Mouse (Mus musculus): ENCODE measurements around the gene Npc1l1. TPM values are rescaled to one million over a fixed set of nuclear protein-coding genes. Genes with fewer than 3 reads are reported as not detected.

The Npc1l1 gene
- polyA plus RNA-seq, 1 experiment from 2014 or later: not detected

DNA sequence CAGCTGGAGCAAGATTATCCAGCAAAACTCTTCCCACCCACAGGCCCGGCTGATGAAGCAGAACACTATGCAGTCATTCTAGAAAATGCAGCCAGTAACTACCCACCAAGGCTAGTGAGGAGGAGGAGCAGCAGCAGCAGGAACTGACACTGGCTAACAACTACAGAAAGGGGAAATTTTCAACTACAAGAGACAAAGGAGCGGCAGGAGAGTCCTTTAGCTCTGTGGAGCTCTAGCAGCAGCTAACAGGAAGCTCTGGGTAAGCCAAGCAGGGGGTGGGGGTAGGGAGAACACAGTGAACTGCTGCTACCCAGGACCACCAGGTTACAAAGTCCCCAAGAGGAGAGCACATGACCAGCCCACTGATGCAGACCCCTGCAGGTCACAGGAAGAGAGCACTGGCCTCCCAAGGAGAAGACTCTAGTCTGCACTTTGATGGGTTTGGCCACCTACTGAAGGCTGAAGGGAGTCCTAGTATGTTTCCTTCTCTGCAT is 51.2 kb downstream of the Npc1l1 start:
- no peaks in the 10 kb centered on the region for H3K36me3 ChIP-seq
- H3K9me3 ChIP-seq (replicated peaks): no peaks in the 10 kb centered on the region
- H3K27me3 ChIP-seq: no peaks in the 10 kb centered on the region
- ATAC-seq (replicated peaks; ENCODE audit: insufficient number of reproducible peaks, insufficient read depth, low FRiP score, low read depth): 0 out of 2 replicates have a peak, but pooled peaks have one; percentile 16
- H3K27ac ChIP-seq: peak overlapping the region; percentile 64
- H3K9ac ChIP-seq: no peak overlapping the region
- H3K4me1 ChIP-seq (replicated peaks): peaks cover 57% of the 10 kb centered on the region
- H3K4me2 ChIP-seq: no peak overlapping the region
- 42% methylated on average over 2 of the region's 2 CpGs for WGBS
- no peak overlapping the region for H3K4me3 ChIP-seq

DNA sequence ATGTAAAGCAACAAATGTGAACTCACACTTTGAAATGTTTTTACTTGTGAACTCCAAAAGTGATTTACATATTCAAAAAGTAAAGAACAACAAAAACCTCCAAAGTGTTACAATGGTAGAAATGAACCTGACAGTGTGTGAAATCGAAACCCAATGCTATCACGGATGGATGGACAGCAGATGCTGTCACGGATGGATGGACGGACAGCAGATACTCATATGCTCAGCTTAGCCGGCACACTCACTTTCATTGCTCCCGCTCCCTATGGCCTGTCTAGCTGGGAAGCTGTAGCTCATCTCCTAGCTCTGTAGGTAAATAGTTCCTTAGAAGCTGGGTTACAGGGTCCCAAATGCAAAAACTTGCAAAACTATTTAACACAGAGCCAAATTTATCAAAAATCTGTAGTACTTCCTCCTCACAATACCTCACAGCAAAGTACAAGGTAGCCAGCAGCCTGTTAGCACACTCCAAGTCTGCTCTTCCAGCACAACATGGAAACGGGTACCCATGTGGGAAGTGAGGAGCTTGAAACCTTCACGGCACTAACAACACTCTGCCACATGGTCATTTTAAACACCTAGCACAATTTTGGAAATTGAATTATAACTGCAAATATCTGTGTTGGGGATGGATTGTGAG is 52.0 kb downstream of the Npc1l1 start:
- ATAC-seq (replicated peaks; ENCODE audit: insufficient number of reproducible peaks, insufficient read depth, low FRiP score, low read depth): no peak
- Histone ChIP-seq H3K4me3 (no peak overlapping the region), H3K36me3 (no peaks in the 10 kb centered on the region), H3K9ac (no peak overlapping the region), H3K4me1 (replicated peaks) (peaks cover 53% of the 10 kb centered on the region), H3K27me3 (no peaks in the 10 kb centered on the region), H3K9me3 (replicated peaks) (no peaks in the 10 kb centered on the region), H3K27ac (peak overlapping the region; percentile 64; the same call in 1 of the 2 replicates), H3K4me2 (no peak overlapping the region)
- 77% methylated on average over 8 of the region's 8 CpGs for WGBS

DNA sequence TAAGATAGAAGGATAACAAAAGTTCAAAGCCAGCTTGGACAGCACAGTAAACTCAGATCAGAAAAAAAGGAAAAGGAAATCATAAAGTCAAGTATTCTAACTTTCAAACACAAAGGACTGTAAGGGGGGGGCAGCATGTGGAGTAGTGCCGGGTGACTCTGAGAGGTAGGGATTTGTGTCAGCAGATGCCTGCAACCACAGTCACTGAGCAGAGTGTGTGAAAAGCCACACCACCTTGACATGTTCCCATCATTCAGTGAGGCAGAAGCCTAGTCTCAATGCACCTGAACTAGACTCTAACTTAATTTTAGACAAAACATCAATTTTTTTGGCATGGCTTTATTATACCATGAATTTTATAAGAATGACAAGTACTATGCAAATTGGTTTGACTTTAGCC is 54.4 kb downstream of the Npc1l1 start:
- no peaks in the 10 kb centered on the region for H3K27me3 ChIP-seq
- no peak for ATAC-seq (replicated peaks; ENCODE audit: insufficient number of reproducible peaks, insufficient read depth, low FRiP score, low read depth)
- H3K4me1 ChIP-seq (replicated peaks): peaks cover 47% of the 10 kb centered on the region
- peak overlapping the region; percentile 74 for H3K27ac ChIP-seq
- H3K9ac ChIP-seq: no peak overlapping the region
- H3K36me3 ChIP-seq: no peaks in the 10 kb centered on the region
- H3K9me3 ChIP-seq (replicated peaks): no peaks in the 10 kb centered on the region
- WGBS: 33% methylated on average over 1 of the region's 1 CpGs
- no peak overlapping the region for H3K4me2 ChIP-seq
- H3K4me3 ChIP-seq: no peak overlapping the region

DNA sequence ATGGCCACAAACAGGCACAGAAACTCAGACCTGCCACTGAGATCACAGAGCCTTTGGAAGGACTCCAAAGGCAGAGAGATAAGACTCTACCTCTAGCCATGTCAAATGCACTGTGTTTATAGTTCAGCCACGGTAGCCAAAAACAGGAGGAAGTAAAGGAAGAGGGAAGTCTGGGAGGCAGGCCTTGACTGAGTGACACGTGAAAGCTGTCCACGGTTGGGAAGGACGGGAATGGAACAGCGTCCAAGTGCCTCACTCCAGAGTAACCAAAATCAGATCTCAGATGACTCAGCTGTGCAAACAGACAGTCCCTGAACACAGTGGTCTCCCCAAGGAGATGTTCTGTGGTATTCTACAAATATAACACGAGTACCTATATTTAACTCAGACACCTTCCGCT is 55.2 kb downstream of the Npc1l1 start:
- H3K4me1 ChIP-seq (replicated peaks): peaks cover 40% of the 10 kb centered on the region
- H3K9me3 ChIP-seq (replicated peaks): no peaks in the 10 kb centered on the region
- no peak overlapping the region for H3K9ac ChIP-seq
- H3K27me3 ChIP-seq: no peaks in the 10 kb centered on the region
- H3K4me2 ChIP-seq: peak overlapping the region; percentile 40
- H3K27ac ChIP-seq: peak overlapping the region; percentile 74
- no peaks in the 10 kb centered on the region for H3K36me3 ChIP-seq
- no peak overlapping the region for H3K4me3 ChIP-seq
- peak; percentile 83 for ATAC-seq (replicated peaks; ENCODE audit: insufficient number of reproducible peaks, insufficient read depth, low FRiP score, low read depth)
- WGBS: 9% methylated on average over 7 of the region's 7 CpGs

DNA sequence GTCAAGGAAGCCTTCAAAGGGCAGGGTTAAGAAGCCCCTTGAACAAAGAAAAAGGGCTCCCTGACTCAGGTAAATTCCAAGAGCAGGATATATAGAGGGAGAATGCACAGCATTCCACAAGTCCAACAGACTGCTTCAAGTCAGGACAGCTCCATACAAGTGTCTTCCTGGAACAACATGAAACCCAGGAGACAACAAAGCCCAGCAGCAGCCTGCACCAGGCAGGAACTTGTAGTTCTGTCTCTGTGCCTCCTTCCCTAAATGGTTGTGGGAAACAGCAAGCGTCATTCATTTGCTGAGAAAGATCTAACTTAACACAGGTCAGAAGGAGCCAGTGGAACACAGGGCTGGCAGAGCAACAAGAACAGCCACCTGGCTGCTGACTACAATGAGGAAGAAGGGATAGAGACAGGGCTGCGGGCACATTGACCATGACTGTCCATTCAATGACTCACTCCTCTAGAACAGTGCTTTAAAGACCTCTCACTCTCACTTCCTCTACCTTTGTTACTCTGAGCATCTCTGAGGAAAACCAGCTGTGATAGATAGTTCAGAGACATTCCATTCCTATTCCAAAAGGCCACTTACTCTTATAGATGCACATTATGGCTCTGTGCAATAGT is 60.8 kb downstream of the Npc1l1 start:
- no peak for ATAC-seq (replicated peaks; ENCODE audit: insufficient number of reproducible peaks, insufficient read depth, low FRiP score, low read depth)
- Histone ChIP-seq H3K4me1 (replicated peaks) (peaks cover 9% of the 10 kb centered on the region), H3K27me3 (no peaks in the 10 kb centered on the region), H3K9me3 (replicated peaks) (no peaks in the 10 kb centered on the region), H3K36me3 (no peaks in the 10 kb centered on the region), H3K27ac (no peak overlapping the region), H3K4me2 (no peak overlapping the region), H3K9ac (no peak overlapping the region), H3K4me3 (no peak overlapping the region)
- 61% methylated on average over 2 of the region's 2 CpGs for WGBS

DNA sequence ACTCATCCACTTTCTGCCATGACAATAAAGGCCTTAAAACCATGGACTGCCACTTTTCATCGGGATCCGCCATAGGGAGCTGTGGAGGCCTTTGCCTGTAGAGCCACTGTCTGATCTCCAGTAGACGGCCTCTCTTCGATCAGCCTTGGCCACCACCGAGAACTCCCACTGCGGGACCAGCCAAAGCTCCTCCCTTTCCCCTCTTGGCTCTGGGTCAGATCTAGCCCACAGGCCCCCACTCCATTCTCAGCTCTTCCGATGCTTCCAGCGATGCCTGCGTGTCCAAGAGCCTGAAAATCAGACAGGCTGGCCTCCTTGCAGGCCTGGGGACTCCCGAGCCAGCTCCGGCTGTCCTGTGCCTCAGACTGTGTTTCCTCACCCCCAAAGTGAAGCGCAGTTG is 63.6 kb downstream of the Npc1l1 start:
- Histone ChIP-seq H3K9ac (no peak overlapping the region), H3K9me3 (replicated peaks) (no peaks in the 10 kb centered on the region), H3K27me3 (no peaks in the 10 kb centered on the region), H3K4me3 (no peak overlapping the region), H3K27ac (no peak overlapping the region), H3K4me2 (no peak overlapping the region), H3K36me3 (no peaks in the 10 kb centered on the region), H3K4me1 (replicated peaks) (0 out of 2 replicates have a peak, but pooled peaks cover 9% of the 10 kb centered on the region)
- 85% methylated on average over 12 of the region's 12 CpGs for whole genome bisulfite sequencing
- ATAC-seq (replicated peaks; ENCODE audit: insufficient number of reproducible peaks, insufficient read depth, low FRiP score, low read depth): no peak

DNA sequence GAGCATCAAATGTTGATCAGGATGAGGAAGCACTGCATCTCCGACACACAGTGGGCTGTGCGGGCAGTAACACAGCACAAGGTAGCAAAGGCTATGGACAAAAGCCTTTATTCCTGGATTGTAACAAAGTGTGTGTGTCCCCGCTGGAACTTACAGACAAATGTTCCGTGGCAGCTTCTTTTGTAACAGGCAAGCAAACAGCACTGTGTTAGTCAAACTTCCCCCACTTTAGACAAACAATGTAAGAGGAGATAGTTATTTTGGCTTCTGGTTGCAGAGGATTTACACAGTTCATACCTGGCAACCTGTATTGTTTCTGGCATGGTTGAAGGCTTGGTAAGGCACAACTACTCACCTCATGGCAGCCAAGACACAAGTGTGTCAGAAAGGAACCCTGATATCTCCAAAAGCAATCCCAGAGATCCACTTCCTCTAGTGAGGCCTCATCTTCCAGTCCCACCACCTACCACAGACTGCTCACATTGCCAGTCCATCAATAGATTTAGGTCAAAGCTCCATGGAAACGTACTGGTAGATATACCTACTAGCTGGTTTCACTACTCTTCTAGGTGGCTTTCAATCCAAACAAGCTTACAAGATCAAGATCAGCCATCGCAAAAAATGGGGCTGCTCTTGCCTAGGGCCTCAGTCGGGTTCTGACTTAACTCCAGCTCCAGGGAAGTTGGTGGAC is 64.4 kb downstream of the Npc1l1 start:
- 91% methylated on average over 7 of the region's 7 CpGs for WGBS
- no peak overlapping the region for H3K9ac ChIP-seq
- H3K4me3 ChIP-seq: no peak overlapping the region
- ATAC-seq (replicated peaks; ENCODE audit: insufficient number of reproducible peaks, insufficient read depth, low FRiP score, low read depth): no peak
- no peaks in the 10 kb centered on the region for H3K27me3 ChIP-seq
- no peak overlapping the region for H3K4me2 ChIP-seq
- H3K4me1 ChIP-seq (replicated peaks): peaks cover 12% of the 10 kb centered on the region; the same call in 1 of the 2 replicates
- H3K36me3 ChIP-seq: no peaks in the 10 kb centered on the region
- H3K27ac ChIP-seq: no peak overlapping the region
- no peaks in the 10 kb centered on the region for H3K9me3 ChIP-seq (replicated peaks)

DNA sequence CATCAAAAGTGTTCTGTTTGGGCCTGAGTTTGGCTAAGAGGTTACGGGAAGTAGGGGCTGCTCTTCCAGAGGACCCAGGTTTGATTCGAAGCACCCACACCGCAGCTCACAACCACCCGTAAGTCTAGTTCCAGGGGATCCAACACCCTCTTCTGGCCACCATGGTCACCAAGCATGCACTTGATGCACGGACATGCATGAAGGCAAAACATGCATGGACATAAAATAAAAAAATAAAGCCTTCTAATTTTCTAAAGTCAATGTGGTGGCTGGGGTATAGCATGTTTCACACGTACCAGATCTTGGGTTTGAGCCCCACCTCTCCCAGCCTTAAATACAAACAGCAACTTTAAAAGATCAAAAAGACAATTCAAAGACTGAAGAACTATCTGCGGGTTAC is 65.2 kb downstream of the Npc1l1 start:
- Histone ChIP-seq H3K4me3 (no peak overlapping the region), H3K27me3 (no peaks in the 10 kb centered on the region), H3K27ac (no peak overlapping the region), H3K9me3 (replicated peaks) (no peaks in the 10 kb centered on the region), H3K9ac (no peak overlapping the region), H3K36me3 (no peaks in the 10 kb centered on the region), H3K4me1 (replicated peaks) (peaks cover 12% of the 10 kb centered on the region; the same call in 1 of the 2 replicates), H3K4me2 (no peak overlapping the region)
- WGBS: 88% methylated on average over 7 of the region's 7 CpGs
- no peak for ATAC-seq (replicated peaks; ENCODE audit: insufficient number of reproducible peaks, insufficient read depth, low FRiP score, low read depth)

DNA sequence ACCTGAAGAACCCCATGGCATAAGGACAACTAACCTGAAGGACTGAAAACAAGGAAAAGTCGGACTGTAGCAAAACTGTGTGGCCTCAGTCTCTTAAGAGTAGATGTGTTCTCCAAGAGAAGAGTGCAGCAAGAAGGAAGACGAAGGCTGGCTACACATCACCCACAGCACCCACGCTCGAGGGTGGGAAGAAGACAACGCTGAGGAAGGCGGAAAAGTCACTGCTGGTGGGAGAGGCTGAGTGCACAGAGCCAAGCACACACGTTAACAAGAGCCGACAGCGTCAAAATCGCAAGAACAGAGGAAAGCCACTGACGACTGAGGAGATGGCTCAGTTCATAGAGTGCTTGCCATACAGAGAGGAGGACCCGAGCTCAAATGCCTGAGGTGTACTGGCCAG is 66.2 kb downstream of the Npc1l1 start:
- H3K9ac ChIP-seq: no peak overlapping the region
- WGBS: 86% methylated on average over 12 of the region's 12 CpGs
- no peak overlapping the region for H3K4me3 ChIP-seq
- no peaks in the 10 kb centered on the region for H3K9me3 ChIP-seq (replicated peaks)
- peaks cover 12% of the 10 kb centered on the region; the same call in 1 of the 2 replicates for H3K4me1 ChIP-seq (replicated peaks)
- no peaks in the 10 kb centered on the region for H3K27me3 ChIP-seq
- H3K4me2 ChIP-seq: no peak overlapping the region
- ATAC-seq (replicated peaks; ENCODE audit: insufficient number of reproducible peaks, insufficient read depth, low FRiP score, low read depth): no peak
- no peak overlapping the region for H3K27ac ChIP-seq
- H3K36me3 ChIP-seq: no peaks in the 10 kb centered on the region

DNA sequence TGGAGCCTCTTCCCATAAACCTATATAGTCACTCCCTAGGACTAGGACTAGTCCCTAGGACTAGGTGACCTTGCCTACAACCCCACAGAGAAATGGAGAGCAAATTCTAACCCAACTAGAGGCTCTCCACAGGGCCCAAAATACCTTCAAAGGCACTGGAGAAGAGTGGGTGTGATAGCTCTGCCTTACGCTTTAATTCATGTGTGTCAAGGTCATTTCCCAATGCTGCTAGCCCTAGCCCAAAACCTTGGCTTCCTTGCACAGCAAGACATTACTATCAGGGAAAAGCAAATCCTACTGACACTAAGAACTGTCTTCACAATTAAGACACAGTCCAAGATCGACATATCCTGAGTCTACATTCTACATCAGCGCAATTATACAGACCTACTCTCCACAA is 66.9 kb downstream of the Npc1l1 start:
- no peaks in the 10 kb centered on the region for H3K9me3 ChIP-seq (replicated peaks)
- H3K4me1 ChIP-seq (replicated peaks): peaks cover 9% of the 10 kb centered on the region; the same call in 1 of the 2 replicates
- no peaks in the 10 kb centered on the region for H3K27me3 ChIP-seq
- whole genome bisulfite sequencing: 79% methylated on average over 3 of the region's 3 CpGs
- H3K36me3 ChIP-seq: no peaks in the 10 kb centered on the region
- no peak for ATAC-seq (replicated peaks; ENCODE audit: insufficient number of reproducible peaks, insufficient read depth, low FRiP score, low read depth)
- no peak overlapping the region for H3K27ac ChIP-seq
- no peak overlapping the region for H3K4me3 ChIP-seq
- H3K4me2 ChIP-seq: no peak overlapping the region
- no peak overlapping the region for H3K9ac ChIP-seq

DNA sequence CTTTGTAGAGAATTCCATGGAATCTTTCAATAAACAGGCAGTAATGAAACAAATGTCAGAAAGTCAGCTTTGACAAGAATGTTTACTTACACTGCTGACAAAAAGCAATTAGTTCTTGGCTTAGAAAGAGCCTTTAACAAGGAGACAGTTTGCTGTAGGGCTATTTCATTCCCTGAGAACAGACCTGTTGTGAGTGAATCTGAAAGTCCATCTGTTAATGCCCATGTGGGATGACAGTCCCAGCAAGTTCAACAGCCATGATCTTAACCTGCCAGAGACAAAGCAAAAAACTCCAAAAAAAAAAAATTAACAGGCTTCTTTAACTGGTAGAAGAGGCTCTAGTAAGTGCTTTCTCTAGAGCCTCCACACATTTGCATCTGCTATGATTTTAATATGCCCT is 68.4 kb downstream of the Npc1l1 start:
- no peak overlapping the region for H3K9ac ChIP-seq
- H3K27ac ChIP-seq: no peak overlapping the region
- no peak for ATAC-seq (replicated peaks; ENCODE audit: insufficient number of reproducible peaks, insufficient read depth, low FRiP score, low read depth)
- no peak overlapping the region for H3K4me2 ChIP-seq
- H3K9me3 ChIP-seq (replicated peaks): no peaks in the 10 kb centered on the region
- H3K4me3 ChIP-seq: no peak overlapping the region
- no peaks in the 10 kb centered on the region for H3K27me3 ChIP-seq
- no peaks in the 10 kb centered on the region for H3K36me3 ChIP-seq
- H3K4me1 ChIP-seq (replicated peaks): peaks cover 19% of the 10 kb centered on the region
